Mouse (Mus musculus): ENCODE data around the gene Acvrl1.

The Acvrl1 gene

GRCm38 (mm10) chr15:101192260-101192640, 63.9 kb downstream of the Acvrl1 start:
- DNase-seq (ENCODE audit: low spot score) = no peak

GRCm38 (mm10) chr15:101192651-101193050, 64.3 kb downstream of the Acvrl1 start:
- no peak for DNase-seq (ENCODE audit: low spot score)

- no peak for DNase-seq (ENCODE audit: low spot score)
These were observed 65.6 kb downstream of the Acvrl1 start for GRCm38 (mm10) chr15:101193971-101194370.
